Mouse (Mus musculus) E14TG2a.4 (cell line): ENCODE results near the gene Slc16a6.

Experiments used
- H3K27me3 ChIP-seq: 2 replicates; pipeline ENCODE4 v1.6.1; 2014; ENCODE audit warnings: low read length, control low read depth; ENCODE audit not compliant: insufficient read depth
- H3K36me3 ChIP-seq: 2 replicates; pipeline ENCODE4 v1.6.1; 2014; ENCODE audit warnings: low read length, control low read depth; ENCODE audit not compliant: insufficient read depth
- H3K4me1 ChIP-seq: replicated peaks from 2 replicates; pipeline ENCODE4 v1.6.1; 2014; ENCODE audit warnings: low read depth, low read length, control low read depth
- H3K4me3 ChIP-seq: replicated peaks from 2 replicates; pipeline ENCODE4 v1.5.1; 2014; ENCODE audit warnings: mild to moderate bottlenecking, low read length
- H3K9me3 ChIP-seq: 2 replicates; pipeline ENCODE4 v1.6.1; 2014; ENCODE audit warnings: low read length, control low read depth
- CTCF ChIP-seq: conservative IDR thresholded peaks from 2 replicates; pipeline ENCODE4 v1.5.1; 2014; ENCODE audit warnings: low read length
- NANOG ChIP-seq: IDR thresholded peaks from 2 replicates; pipeline ENCODE4 v1.6.1; 2014; ENCODE audit warnings: borderline replicate concordance, low read length, mixed read lengths
- POU5F1 ChIP-seq: IDR thresholded peaks from 2 replicates; pipeline ENCODE4 v1.6.1; 2014; ENCODE audit warnings: low read length, borderline replicate concordance

Slc16a6 gene

DNA sequence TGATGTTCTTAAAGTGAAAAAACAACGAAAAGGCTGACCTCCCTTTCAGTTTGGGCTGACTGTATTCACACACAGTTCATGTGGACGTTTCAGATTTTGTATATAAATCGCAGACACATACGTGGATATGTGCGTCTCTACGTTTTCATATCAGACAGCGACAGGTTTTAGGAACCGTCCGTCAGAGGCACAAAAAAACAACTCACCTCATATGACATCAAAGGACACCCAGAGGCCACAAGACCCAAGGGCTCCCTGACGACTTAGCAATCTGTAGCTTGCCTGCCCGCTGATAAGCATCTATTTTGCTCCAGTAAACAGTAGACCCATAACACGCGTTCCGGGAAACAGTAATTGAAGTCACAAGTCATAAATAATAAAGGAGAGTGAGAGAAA lies 52.8 kb downstream of the Slc16a6 start:
- H3K36me3 ChIP-seq = no peaks in the 10 kb centered on the region
- no peaks in the 10 kb centered on the region for H3K27me3 ChIP-seq
- H3K9me3 ChIP-seq = peaks cover 6% of the 10 kb centered on the region
- H3K4me3 ChIP-seq = no peak overlapping the region
- H3K4me1 ChIP-seq = peaks cover 17% of the 10 kb centered on the region
- TF ChIP-seq CTCF (no peak), POU5F1 (no peak), NANOG (no peak)

DNA sequence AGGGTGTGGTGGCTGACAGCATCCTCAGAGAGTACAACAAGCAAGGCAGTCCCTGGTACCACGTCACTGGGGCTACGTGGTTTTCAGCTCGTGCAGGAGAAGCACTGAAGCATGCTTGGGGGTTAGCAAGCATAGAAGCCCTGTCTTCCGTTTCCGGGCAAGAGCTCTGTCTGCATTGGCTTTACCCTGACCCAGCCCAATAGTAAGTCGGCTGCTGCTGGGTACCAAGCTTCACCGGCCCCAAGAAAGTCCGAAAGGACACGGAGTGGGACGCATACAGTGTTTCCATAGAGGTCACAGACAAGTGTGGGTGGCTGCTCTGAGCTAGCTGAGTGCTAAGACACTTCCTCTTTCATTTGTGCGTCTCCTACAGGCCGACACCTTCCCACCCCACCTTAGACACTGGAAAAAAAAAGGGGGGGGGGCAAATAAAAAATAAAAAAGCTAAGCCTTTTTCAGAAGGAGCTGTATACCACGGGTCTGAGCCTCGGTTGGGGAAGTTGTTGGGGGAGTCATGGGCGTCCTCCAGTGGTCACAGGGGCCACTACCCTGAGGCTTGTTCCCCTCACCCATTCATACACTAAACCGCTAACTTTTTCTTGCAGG lies 53.3 kb downstream of the Slc16a6 start:
- peaks cover 6% of the 10 kb centered on the region for H3K9me3 ChIP-seq
- peak overlapping the region; percentile 45; the same call in 1 of the 2 replicates for H3K4me3 ChIP-seq
- H3K36me3 ChIP-seq = no peaks in the 10 kb centered on the region
- no peaks in the 10 kb centered on the region for H3K27me3 ChIP-seq
- TF ChIP-seq POU5F1 = no peak
- no peak for TF ChIP-seq CTCF
- no peak for TF ChIP-seq NANOG
- peaks cover 17% of the 10 kb centered on the region for H3K4me1 ChIP-seq

DNA sequence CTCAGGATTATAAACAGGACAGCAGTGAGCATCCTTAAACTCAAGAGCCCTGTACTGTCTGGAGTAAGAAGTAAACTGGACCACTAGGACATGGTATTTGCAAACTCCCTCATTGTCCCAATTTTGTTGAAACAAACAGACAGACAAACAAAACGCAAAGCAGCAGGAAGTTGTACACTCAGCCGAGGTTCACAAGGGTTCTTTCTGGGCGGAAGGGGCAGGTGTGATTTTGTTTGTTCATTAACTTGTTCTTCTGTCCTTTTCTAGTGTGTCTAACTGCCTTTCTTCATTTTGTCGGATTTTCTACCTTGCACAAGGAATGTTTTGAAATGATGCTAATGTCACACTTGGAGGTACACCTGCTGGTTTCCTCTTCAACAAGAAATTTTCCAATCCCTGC lies 53.9 kb downstream of the Slc16a6 start:
- H3K27me3 ChIP-seq = no peaks in the 10 kb centered on the region
- peak overlapping the region; percentile 45; the same call in 1 of the 2 replicates for H3K4me3 ChIP-seq
- H3K9me3 ChIP-seq = peaks cover 6% of the 10 kb centered on the region
- peaks cover 17% of the 10 kb centered on the region for H3K4me1 ChIP-seq
- no peaks in the 10 kb centered on the region for H3K36me3 ChIP-seq
- no peak for TF ChIP-seq NANOG
- TF ChIP-seq CTCF = no peak
- TF ChIP-seq POU5F1 = no peak

DNA sequence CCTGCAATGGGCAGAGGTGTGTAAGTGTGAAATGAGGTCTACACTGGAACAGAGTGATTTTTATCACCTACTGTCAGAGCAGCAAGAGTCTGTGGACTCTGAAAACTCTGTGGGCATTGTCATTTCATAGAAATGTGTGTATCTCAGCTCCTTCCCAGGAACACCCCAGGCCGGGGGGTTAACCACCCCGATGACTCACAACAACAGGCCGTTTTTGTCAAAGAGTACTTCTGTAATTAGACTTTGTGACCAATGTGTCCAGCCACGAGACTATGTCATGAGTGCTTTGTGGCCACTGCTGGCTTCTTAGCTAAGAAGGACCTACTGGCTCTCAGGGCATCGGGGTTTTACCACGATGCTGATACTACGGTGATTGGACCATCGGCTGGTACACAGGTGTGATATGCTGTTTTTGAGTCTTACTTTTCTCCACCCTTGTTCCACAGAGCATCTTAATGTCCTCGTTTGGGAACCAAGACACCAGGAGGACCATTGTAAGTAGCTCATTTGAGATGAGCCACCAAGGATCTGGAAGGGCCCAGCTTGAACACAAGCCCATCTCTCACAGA lies 55.8 kb downstream of the Slc16a6 start:
- Histone ChIP-seq H3K4me1 (peaks cover 17% of the 10 kb centered on the region), H3K4me3 (no peak overlapping the region), H3K36me3 (no peaks in the 10 kb centered on the region), H3K9me3 (peaks cover 6% of the 10 kb centered on the region), H3K27me3 (0 out of 2 replicates have a peak, but pooled peaks cover 2% of the 10 kb centered on the region)
- TF ChIP-seq NANOG = no peak
- no peak for TF ChIP-seq CTCF
- no peak for TF ChIP-seq POU5F1

DNA sequence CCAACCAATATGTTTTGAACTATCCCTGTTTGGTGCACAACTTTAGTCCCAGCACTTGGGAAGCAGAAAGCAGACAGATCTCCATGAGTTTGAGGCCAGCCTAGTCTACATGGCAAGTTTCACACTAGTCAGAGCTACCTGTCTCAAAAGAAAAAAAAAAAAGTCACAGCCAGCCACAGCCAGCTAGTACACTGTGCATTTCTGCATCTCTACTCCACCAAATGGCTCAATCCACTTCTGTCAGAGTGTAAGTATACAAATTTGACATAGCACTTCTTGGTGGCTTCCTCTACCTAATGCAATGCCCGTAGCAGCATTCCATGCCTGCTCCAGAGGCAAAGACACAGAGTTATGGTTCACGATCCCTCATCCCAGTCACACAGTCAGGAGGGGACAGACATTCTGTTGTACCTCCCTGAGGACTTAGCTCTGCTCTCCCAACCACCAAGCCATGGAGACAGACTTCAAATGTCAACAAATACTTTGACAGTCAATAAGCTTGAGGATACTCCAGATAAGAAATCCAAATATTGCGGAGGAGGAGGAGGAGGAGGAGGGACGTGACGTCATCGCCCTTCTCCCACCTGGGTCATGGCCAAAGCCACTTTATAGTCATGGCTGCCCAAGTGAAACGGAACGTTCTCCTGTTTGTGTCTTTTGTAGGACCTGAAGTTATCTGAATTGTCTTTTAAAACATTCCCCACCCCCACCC lies 56.5 kb downstream of the Slc16a6 start:
- 0 out of 2 replicates have a peak, but pooled peaks cover 2% of the 10 kb centered on the region for H3K27me3 ChIP-seq
- no peak overlapping the region for H3K4me3 ChIP-seq
- peaks cover 17% of the 10 kb centered on the region for H3K4me1 ChIP-seq
- no peak for TF ChIP-seq CTCF
- H3K36me3 ChIP-seq = no peaks in the 10 kb centered on the region
- H3K9me3 ChIP-seq = peaks cover under 1% of the 10 kb centered on the region

DNA sequence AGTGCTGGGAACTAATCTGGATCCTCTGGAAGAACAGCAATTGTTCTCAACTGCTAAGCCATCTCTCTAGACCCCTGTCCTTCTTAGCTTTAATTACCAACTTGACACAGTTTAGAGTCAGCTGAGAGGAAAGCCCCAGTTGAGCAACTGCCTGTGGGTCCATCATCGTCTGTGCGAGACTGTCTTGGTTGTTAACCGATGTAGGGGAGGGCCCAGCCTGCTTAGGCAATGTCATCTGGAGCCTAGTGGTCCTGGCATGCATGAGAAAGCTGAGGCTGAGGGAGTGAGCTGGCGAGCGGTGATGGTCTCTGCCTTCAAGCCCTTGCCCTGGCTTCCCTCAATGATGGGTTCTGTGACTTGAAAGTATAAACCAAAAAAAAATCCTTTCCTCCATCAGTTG lies 58.6 kb downstream of the Slc16a6 start:
- Histone ChIP-seq H3K9me3 (no peaks in the 10 kb centered on the region), H3K4me1 (peaks cover 8% of the 10 kb centered on the region), H3K36me3 (no peaks in the 10 kb centered on the region), H3K27me3 (0 out of 2 replicates have a peak, but pooled peaks cover 2% of the 10 kb centered on the region), H3K4me3 (no peak overlapping the region)
- TF ChIP-seq POU5F1 (no peak), CTCF (no peak), NANOG (no peak)

DNA sequence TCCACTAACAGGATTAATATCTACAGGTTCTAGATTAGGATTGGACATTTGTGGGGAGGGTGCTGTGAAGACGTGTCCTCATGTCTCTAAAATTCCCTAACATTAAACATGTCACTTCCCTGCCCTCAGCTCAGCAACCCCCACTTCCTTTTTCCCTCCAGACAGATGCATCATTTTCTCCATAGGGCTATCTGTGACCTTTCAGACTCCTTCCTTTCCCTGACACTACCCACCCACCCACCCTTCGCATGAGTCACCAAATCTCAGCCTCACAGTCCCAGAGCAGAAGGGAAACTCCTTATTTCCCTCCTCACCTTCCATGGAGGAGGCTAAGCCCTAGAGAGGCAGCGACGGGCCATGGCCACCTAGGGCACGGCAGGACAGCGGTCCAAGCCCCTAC lies 59.8 kb downstream of the Slc16a6 start, which contains the start of gene 9930022D16Rik:
Gene 9930022D16Rik (plus strand): TSS at position 301 of the 400 bp plus-strand sequence.
- TF ChIP-seq CTCF = no peak
- no peak for TF ChIP-seq POU5F1
- TF ChIP-seq NANOG = no peak
- Histone ChIP-seq H3K9me3 (no peaks in the 10 kb centered on the region), H3K36me3 (no peaks in the 10 kb centered on the region), H3K27me3 (0 out of 2 replicates have a peak, but pooled peaks cover 2% of the 10 kb centered on the region), H3K4me3 (no peak within 1 kb of the TSS), H3K4me1 (no peaks in the 10 kb centered on the region)

DNA sequence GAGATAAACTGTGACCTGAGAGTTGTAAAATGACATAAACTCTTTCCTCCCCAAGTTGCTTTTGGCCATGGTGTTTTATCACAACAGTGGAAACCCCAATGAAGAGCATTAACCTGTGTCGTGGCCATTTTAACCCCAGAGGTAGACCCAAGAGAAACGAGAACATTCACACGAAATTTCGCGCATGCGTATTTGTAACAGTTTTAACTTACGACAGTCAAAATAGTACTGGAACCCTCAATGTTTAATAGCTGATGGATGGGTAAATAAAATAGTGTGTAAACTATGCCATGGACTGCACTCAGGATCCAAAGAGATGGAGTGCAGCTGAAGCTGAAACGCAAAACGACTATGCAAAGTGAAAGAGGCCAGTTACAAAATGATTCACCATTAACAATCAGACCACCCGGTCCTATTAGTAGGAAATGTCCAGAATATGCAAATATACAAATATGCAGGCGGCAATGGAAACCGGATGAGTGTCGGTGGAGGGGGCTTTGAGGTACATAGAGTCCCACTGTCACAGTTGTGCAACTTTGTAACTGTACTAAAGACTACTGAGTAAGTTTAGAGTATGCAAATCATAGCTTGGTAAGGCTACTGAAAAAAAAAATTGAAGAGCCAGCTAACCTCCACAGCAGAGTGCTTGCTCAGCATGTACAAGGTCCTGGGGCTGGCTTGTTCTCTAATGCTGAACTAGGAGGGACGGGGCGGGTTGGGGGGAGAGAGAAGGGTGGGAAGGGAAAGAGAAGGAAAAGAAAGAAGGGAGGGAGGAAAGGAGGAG lies 63.0 kb downstream of the Slc16a6 start:
- H3K4me1 ChIP-seq = no peaks in the 10 kb centered on the region

More for the DNA sequence above, 63.0 kb downstream of the Slc16a6 start:
- no peak for TF ChIP-seq NANOG
- no peak for TF ChIP-seq CTCF
- no peak for TF ChIP-seq POU5F1
- Histone ChIP-seq H3K27me3 (0 out of 2 replicates have a peak, but pooled peaks cover 2% of the 10 kb centered on the region), H3K36me3 (no peaks in the 10 kb centered on the region), H3K9me3 (no peaks in the 10 kb centered on the region), H3K4me3 (no peak overlapping the region)
